Mouse (Mus musculus) mature B cell (primary cell): ENCODE measurements at regions not wholly inside any gene's neighbourhood (a gene's known extent, or its start where the extent isn't known, plus 50 kb on each side); places are given as distances from the start of the nearest gene placed in this dataset.
"Not testable (repeated sequence)": the region's sequence is repeated elsewhere in the genome, so short reads cannot be mapped to it uniquely, and the experiment has no call there.

ENCODE experiments used
- in situ Hi-C: fragments of 300-500 bp; cut with MboI; formaldehyde crosslinking; loops from 2 replicates; pipeline ENCODE4 v1.14.3; 2019

GRCm38 (mm10) chr16:76525563-76525962 is 151.9 kb upstream of the Nrip1 start:
- in situ Hi-C loops: loop anchor here (25.0 kb wide), 1 partner anchor 163 kb away; the partner anchor contains the start of gene Nrip1

GRCm38 (mm10) chr16:76524921-76525320 is 151.3 kb upstream of the Nrip1 start:
- in situ Hi-C loops: loop anchor here (25.0 kb wide), 1 partner anchor 163 kb away; the partner anchor contains the start of gene Nrip1

- in situ Hi-C loops: no loop called here
Observed at GRCm38 (mm10) chr16:76521142-76521541, 147.5 kb upstream of the Nrip1 start.

- in situ Hi-C loops: no loop called here
Observed at GRCm38 (mm10) chr16:76520643-76520993, 147.0 kb upstream of the Nrip1 start.

GRCm38 (mm10) chr16:76519911-76520642 is 146.4 kb upstream of the Nrip1 start:
- in situ Hi-C loops: no loop called here

GRCm38 (mm10) chr16:76510861-76511260 is 137.2 kb upstream of the Nrip1 start:
- in situ Hi-C loops: no loop called here

GRCm38 (mm10) chr16:76509109-76509650 is 135.6 kb upstream of the Nrip1 start:
- in situ Hi-C loops: no loop called here

- in situ Hi-C loops: no loop called here
Observed at GRCm38 (mm10) chr16:76507191-76507746, 133.6 kb upstream of the Nrip1 start.

- in situ Hi-C loops: no loop called here
Observed at GRCm38 (mm10) chr16:76506240-76506639, 132.6 kb upstream of the Nrip1 start.

GRCm38 (mm10) chr16:76499686-76500400 is 126.2 kb upstream of the Nrip1 start:
- in situ Hi-C loops: no loop called here

GRCm38 (mm10) chr16:76498233-76498632 is 124.6 kb upstream of the Nrip1 start:
- in situ Hi-C loops: no loop called here

- in situ Hi-C loops: no loop called here
Observed at GRCm38 (mm10) chr16:76497041-76497808, 123.6 kb upstream of the Nrip1 start.

- in situ Hi-C loops: no loop called here
Observed at GRCm38 (mm10) chr16:76483419-76483818, 109.8 kb upstream of the Nrip1 start.

GRCm38 (mm10) chr16:76481966-76482365 is 108.3 kb upstream of the Nrip1 start:
- in situ Hi-C loops: no loop called here

GRCm38 (mm10) chr16:76477474-76477873 is 103.8 kb upstream of the Nrip1 start:
- in situ Hi-C loops: no loop called here

- in situ Hi-C loops: no loop called here
Observed at GRCm38 (mm10) chr16:76474481-76474880, 100.9 kb upstream of the Nrip1 start.

- in situ Hi-C loops: no loop called here
Observed at GRCm38 (mm10) chr16:76472386-76472785, 98.8 kb upstream of the Nrip1 start.

GRCm38 (mm10) chr16:76471081-76471480 is 97.5 kb upstream of the Nrip1 start:
- in situ Hi-C loops: no loop called here

GRCm38 (mm10) chr16:76459521-76459920 is 85.9 kb upstream of the Nrip1 start:
- in situ Hi-C loops: no loop called here

- in situ Hi-C loops: not testable (repeated sequence)
Observed at GRCm38 (mm10) chr16:76456300-76456599, 82.6 kb upstream of the Nrip1 start.

GRCm38 (mm10) chr16:76455499-76456299 is 82.1 kb upstream of the Nrip1 start:
- in situ Hi-C loops: no loop called here
